Mouse (Mus musculus) layer of hippocampus, adult 18-20 months (tissue): ENCODE results near the gene Neto2. TPM values are rescaled to one million over a fixed set of nuclear protein-coding genes. Genes with fewer than 3 reads are reported as not detected.
"Not testable (repeated sequence)": the region's sequence is repeated elsewhere in the genome, so short reads cannot be mapped to it uniquely, and the experiment has no call there.

Source experiments
- DNase-seq, 2 experiments: peaks; one replicate each; pipeline ENCODE4 v3.0.0; 2022; ENCODE audit warnings: low spot score in 2 of 2
- long read RNA-seq: library from polyadenylated mRNA; stranded (forward); transcript quantifications from one replicate; pipeline ENCODE4 v2.0.0, GENCODE M21; 2021
- total RNA-seq, 2 experiments: library from RNA; stranded (reverse); gene quantifications; 2 replicates each; pipeline ENCODE4 v1.2.3; 2021

The Neto2 gene
- 10 to 100 TPM; 36.8 to 38.4 TPM for total RNA-seq
- long read RNA-seq, full-length matches to known transcripts, result 25 of 33 reads
- long read RNA-seq, partial matches to known transcripts, result 0 of 33 reads
- long read RNA-seq, other reads (novel, unspliced or antisense), result 8 of 33 reads

DNA sequence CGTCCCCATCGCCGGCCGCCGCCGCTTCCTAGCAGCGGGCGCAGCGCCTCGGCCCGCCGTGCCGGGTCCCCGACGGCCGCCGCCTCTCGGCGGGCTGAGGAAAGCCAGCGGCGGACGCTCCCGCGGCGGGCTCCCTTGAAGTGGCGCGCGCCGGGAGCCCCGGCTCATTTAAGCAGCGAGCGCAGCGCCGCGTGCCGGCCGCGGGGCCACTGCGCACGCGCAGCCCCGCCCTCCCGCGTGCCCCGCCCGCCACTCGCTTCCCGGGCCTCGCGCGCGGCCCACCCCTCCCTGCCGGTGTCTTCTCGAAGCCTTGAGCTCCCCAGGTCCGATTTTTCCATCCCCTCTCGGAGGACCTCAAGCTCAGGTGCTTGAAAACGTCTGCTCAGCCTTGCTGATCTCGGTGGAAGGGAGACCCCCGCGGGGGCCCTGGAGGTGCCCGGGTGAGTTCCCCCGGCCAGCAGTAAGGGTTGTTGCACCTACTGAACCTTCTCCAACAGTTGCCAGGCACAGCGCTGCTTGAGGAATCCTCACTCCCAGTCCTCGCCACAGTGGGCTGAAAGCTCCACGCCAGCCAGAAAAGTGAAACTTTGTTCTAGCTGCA lies at the start of gene Neto2:
Gene Neto2, minus strand, starts transcription at position 174 of the 601 bp plus-strand sequence.
- peak; percentile 52 to 80 for DNase-seq

DNA sequence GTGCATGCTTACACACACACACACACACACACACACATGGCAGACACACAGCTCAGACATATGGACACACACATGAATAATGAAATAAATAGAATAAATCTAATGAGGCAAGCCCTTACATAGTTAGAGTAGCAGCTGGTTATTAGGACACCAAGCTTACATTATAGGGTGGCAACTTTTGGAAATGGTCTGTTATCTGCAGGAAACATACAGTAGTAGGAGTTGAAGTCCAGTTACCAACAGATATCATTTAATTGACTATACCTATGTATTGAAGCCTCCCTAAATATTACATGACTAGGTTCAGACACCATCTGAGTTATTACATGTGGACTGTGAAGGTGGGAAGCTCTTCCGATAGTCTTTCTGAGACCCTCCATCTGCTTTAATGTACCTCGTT lies 44.3 kb upstream of the Neto2 start:
- DNase-seq, result no peak

DNA sequence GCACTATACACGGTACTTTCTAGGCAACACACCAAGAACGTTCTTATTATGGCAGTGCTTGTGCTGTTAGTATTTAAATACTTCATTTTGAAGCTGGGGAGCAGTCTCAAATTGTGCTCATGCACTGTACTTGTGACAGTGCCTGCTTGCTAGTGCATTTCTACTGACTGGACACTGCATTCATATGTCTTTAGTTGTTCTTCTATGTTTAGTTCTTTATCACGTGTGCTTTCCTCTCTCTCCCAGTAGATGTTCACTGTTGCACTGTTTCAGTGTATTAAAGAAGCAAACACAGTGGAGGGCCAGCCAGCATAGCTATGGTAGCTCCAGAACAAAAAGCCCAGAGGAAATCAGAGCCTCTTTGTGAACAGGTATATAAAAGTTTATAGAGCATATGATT lies 29.8 kb upstream of the Neto2 start:
- no peak for DNase-seq

DNA sequence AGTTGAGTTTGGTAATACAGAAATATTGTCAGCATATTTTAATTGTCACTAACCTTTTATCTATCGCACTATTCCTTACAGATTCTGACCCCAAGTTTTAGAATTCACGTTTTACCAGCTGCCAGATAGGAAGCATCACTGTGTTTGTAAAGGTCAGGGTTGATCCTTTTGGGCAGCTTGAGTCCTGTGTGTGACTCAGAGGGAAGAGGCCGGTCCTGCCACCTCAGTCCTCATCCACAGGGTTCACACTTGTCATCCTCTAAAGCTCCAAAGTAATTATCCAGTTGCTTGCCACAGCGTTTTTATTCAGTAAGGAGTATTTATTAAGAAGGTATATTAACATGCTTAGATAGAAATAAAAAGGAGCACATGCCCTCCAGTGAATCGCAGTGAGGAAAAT lies 16.5 kb upstream of the Neto2 start:
- no peak for DNase-seq

DNA sequence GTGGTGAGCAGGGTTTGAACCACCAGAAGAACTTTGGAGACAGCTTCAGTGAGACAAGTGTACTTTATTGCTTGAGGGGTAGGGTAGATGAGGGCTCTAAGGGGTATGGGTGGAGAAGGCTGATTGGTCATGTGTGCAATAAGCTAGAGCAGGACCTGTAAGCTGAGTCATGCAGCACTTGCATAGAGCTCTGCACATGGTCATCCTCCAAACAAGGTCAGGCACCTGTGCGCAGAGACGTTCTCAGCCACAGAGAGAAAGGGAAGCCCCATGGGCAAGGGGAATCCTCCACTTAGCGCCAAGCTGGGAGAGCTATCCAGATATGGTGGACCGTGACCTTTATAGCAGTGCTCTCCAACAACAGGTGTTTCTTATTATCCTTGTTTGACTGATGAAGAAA lies 16.0 kb upstream of the Neto2 start:
- no peak for DNase-seq

DNA sequence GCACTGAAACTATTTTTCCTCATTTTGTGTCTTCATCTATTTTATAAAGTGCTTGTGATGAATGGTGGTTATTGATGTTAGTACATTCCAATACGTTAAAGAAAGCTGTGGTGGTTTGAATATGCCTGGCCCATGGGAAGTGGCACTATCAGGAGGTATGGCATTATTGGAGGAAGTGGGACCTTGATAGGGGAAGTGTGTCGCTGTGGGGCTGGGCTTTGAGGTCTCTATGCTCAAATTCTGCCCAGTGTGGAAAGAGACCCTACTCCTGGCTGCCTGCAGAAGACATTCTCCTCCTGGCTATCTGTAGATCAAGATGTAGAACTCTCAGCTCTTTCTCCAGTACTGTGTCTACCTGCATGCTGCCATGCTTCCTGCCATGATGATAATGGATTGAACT lies 6.3 kb upstream of the Neto2 start:
- no peak for DNase-seq

DNA sequence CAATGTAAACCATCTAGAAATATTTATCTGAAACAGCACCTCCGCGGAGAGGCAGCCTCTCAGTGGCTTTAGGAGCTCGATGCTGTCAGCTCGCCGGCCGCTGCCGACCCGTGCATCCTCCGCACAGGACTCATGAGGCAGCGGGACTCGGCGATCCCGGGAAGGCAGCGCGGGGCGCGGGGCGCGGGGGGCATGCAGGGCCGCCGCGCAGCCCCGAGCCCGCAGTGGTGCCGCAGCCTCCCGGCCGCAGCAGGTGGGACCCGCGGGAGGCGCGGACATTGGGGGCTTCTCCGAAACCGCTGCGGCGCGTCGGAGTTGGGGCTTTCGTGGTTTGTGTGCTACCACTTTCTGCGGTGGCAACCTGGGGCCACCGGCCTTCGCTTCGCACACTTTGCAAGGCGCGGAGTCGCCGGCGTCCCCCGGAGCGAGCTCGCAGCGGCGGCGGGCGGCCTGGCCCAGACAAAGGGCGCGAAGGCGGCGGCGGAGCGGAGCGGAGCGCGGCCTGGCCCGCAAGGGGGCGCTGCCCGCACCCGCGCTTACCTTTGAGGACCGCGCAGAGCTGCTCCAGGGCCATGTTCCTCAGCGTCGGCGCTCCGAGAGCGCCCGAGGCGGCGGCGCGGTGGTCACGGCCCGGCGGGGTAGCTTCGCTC lies 498 bp downstream of the Neto2 start:
- DNase-seq, result peak; percentile 9 to 42

DNA sequence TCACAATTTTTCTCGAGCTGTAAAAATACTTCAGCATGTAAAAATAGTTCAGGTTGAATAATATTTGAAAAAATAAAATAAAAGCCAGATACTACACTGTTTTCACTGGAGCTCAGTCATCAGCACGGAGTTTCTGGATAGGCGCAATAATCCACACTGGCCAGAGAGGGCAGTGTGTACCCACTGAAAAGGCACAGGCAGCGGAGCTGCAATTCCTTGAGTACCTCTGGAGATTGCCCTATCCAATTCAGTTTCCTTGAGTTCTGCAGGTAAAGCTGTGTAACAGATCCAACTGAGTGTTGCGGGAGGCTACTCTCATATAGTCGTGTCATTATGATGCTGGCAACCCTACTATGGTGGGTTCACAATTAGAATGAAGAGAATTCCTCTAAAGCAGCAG lies 1.7 kb downstream of the Neto2 start:
- DNase-seq, result peak; percentile 72 to 78

DNA sequence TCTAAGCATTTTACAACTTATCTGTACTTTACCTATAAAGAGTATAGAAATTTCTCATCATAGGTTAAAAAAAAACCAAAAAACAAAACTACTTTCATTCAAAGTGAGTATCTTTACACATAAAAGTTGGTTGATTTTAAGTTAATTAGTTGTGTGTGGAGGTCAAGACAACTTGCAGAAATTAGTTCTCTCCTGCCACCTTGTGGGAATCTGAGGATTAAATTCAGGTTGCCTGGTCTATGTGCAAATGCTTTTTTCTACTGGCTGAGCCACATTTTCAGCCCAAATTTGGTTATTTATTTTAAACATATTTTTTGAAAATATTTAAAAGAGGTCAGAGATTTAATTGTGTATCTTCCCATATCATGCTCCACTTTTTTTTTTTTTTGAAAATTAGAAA lies 35.6 kb downstream of the Neto2 start:
- peak in 1 of 2 experiments; percentile 54 for DNase-seq

DNA sequence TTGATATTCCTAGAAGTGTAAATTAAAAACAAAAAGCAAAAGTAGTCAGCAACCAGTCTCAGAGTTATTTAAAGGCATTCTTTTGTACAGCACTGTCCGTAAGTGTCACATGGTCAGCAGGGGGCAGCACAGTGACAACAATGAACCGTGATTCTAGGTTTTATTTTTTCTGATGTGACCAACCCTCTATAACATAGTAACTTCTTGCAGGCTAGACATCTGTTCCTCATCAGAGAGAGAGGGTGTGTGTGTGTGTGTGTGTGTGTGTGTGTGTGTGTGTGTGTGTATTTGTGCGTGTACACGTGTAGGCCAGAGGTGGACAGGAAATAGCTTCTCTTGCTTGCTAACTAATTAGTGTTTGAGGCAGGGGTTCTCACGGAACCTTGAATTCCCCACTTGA lies 38.7 kb downstream of the Neto2 start:
- DNase-seq, result peak in 1 of 2 experiments; percentile 67

DNA sequence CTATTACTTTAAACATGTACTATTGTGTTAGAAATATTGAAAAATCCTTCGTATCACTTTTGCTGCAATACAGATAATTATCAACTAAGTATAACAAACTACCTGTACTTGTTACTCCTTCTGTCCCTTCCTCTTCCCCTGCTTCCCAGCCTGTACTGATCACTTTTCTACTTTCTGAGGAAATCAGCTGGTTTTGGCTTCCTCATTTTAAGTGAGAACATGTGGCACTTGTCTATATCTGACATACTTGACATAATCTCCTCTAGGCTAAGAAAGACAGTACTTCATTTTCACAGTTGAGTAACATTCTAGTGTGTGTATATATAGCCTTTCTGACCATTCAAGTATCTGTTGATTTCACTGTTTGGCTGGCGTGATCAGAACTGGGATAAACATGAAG lies 49.5 kb downstream of the Neto2 start:
- DNase-seq, result no peak

DNA sequence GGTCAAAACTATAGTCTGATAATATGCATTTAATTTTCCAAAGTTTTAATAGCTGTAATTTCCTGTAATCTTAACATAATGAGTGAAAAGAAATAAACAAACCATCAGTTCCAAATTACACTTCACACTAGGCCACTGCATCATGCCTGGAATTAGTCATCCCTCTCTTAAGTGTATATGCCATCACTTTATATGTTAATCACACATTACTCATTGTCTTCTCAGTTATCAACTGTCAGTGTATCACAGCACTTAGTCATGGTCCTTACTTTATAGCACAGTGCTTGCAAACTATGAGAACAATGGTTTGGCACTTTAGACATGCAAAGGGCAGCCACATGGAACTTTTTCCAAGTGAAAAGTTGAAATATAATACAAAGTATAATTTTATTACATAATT lies 52.2 kb downstream of the Neto2 start:
- no peak for DNase-seq

DNA sequence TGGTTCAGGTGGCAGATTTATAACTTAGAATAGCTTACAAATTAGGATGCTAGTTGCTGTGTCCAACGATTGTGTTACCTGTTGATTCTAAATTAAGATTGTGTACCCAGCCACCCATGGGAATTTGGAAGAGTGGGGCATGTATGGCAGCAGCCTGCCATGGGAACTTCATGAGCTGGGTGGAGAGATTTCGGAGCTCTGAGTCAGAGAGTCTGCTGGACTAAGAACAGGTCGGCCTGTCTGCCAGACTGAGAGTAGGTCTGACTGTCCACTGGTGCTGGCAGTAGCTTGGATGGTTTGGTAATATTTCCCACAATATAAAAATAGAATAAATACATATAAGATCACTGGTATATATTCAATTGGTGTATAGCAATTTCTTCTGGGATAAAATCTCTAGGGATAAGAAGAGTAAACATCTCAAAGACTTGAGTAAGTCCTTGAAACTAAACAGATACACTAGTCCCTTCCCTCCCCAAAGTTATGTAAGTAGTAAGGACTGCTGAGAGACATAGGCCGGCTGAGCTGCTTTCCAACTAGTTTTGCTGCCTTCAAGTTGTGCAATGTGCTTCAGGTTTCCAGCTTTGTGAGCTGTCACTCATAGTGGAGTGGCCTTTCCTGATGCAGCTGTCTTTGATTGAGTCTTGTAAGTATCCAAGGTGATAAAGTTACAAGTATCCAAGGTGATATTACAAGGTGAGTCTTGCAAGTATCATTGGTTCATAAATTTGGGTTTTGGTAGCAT lies 55.6 kb downstream of the Neto2 start:
- DNase-seq, result no peak

DNA sequence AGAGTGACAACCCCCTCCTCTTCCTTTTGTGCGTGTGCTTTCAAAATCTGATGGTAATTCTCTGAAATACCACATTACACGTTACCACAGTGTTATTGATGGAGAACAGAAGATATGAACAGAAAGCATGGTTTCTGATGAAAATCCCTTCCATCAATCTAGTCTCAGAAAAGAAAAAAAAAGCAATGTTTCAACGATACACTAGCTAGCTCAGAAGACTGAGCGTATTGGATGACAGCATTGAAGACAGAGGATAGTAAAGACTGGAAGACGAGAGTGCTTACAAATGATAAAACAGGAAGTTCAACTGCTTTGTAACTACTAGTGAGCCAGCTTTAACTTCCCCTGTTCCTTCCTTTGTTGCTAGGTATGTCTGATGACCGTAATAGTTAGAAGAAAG lies 76.3 kb downstream of the Neto2 start:
- no peak for DNase-seq

DNA sequence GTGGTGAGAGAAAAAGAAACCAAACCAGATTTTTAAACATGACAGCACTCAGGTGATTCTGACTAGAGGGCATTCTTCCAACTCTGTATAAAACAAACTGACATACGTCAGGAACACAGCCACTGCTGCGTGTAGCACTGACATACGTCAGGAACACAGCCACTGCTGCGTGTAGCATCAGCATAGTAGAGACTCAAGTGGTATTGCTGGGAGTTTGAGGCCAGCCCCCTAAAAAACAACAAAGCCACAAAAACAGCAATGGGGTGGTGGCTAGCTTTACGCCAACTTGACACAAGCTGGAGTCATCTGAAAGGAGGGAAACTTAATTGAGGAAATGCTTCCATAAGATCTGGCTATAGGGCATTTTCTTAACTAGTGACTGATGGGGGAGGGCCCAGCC lies 77.5 kb downstream of the Neto2 start:
- DNase-seq, result no peak

DNA sequence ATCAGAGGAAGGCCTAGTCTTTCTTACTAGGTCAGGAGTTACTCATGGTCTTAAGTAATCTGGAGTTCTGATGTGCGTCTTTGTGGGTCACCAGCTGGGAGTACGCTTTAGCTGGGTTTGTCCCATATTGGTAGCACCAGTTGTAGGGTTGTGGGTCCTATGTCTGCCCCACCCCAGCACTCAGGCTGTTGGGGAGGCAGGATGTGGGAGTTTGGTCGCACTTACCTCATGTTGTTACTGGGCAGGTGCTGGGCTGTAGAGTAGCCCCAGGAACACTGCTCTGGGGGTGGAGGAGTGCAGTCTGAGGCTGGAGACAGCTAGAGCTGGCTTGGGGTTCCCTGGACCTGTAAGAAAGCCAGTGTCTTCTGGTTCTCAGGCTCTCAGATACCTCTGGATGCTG lies 81.9 kb downstream of the Neto2 start:
- no peak for DNase-seq

DNA sequence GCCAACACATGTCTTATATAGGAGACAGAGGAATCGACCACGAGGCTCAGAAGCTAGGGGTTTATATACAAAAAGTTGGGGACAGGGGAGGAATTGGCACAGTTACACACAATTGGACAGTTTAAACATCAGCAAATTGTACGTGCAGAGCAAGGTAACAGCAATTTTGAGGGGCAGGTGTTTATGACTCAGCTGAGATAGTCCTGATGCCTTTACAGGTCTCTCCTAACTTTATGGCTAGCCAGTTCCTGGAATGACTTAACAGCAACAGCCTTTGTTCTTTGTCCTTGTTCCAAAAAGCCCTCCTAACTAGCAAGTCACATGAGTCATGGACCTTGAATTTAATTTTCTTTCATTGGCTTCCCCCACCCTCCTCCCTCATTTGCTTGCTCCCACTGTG lies 83.6 kb downstream of the Neto2 start:
- DNase-seq, result not testable (repeated sequence)

DNA sequence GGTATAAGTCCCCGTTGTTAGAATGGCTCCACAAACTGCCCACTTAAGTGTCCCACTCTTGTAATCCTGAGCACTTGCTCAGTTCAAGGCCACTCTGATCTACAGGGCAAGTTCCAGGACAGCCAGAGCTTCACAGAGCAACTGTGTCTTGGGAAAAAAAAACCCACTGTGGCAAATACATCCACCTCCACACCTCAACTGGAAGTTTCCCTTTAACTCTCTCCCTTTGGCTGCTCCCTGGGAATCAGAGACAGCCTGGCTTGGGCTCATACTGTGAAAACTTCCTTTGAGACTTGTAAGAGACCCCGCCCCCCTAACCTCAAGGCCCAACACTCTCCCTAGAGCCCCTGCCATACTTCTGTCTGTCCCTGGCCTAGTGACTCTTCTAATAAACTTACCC lies 91.9 kb downstream of the Neto2 start:
- DNase-seq, result no peak

DNA sequence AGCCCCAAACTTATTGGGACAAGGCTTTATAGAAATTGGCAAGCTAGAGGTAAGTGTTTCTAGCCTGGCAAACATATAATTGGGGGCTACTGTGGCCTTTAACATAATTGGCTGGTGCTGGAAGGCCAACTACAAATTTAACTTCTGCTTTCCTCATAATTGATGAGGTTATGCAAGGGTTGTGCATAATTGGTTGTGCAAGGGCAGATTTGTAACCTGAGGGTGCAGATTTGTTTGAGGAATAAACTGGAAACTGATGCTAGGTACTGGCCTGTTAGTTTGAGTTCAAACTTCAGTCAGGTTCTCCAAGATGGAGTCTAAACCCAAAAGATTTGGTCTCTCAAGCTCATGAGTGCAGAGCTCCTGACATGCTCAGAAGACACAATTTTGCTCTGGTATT lies 92.9 kb downstream of the Neto2 start:
- DNase-seq, result no peak

DNA sequence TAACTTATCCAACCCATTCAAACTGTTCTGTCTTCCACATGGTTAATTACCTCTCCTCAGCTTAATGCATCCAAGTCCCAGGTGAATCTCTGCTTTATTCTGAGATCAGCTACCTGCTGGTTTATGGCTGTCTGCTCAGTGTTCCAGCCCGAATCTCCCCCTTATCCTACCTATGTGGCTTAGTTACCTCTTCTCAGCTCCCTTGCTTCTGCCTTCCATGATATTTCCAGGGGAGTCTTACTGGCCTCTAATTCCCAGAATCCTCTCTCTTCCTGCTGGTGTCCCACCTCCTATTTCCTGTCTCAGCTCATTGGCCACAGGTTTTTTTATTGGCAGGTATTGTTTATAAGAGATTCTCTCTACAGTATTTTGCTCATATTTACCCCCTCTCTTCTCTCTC lies 93.8 kb downstream of the Neto2 start:
- no peak for DNase-seq

DNA sequence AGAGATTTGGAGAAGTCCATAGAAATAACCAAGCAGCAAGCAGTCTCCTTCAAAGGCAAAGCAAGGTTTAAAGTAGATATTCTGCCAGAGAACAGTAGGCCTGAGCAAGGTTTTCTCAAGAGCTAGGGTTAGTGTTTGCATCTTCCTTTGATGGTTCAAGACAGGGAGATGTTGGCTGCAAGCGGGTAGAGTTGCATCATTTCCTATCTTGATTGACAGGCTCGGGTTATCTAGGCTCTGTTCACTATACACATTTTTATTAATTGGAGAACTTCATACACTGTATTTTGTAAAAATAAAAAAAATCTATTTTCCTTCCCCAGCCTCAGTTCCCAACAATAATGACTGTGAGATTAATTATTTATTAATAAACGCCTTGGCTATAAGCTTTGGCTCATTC lies 94.2 kb downstream of the Neto2 start:
- DNase-seq, result no peak

DNA sequence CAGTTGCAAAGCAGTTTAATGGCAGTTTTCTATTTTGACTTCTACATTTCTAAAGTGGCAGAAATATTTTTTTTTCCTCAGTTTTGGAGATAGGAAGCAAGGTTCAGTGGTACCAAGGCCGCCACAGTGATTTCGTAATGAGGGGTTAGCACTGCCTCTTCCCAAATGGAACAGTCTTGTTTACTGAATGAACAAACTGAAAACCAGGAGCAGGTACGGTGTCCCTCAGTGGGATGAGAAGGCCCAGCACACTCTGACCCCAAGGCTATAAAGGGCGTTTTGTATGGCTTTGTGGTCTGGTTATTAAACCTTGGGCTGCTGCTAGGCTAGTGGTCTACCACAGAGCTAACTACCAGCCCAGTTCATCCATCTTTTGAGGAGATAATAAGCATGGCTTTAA lies 96.5 kb downstream of the Neto2 start:
- DNase-seq, result no peak
